Mouse (Mus musculus) frontal cortex, postnatal 36 days (tissue): ENCODE data around the gene Btg3.
"Not testable (repeated sequence)": the region's sequence is repeated elsewhere in the genome, so short reads cannot be mapped to it uniquely, and the experiment has no call there.

Experiments used
- DNase-seq, 2 experiments: peaks; one replicate each; pipeline ENCODE4 v3.0.0; 2022; ENCODE audit warnings: low spot score in 2 of 2

Btg3 gene

GRCm38 (mm10) chr16:78376745-78377570, at the start of gene Btg3:
Gene Btg3 (minus strand): TSS chr16:78377192.
- DNase-seq = peak; percentile 61 to 68

GRCm38 (mm10) chr16:78417733-78418132, 40.7 kb upstream of the Btg3 start:
- DNase-seq = no peak

- DNase-seq = no peak
Observed at GRCm38 (mm10) chr16:78416500-78416899, 39.5 kb upstream of the Btg3 start.

GRCm38 (mm10) chr16:78409991-78410390, 33.0 kb upstream of the Btg3 start:
- DNase-seq = no peak

GRCm38 (mm10) chr16:78407855-78408254, 30.9 kb upstream of the Btg3 start:
- no peak for DNase-seq

GRCm38 (mm10) chr16:78406657-78407056, 29.7 kb upstream of the Btg3 start:
- no peak for DNase-seq

- no peak for DNase-seq
Observed at GRCm38 (mm10) chr16:78402316-78402715, 25.3 kb upstream of the Btg3 start.

GRCm38 (mm10) chr16:78399423-78399822, 22.4 kb upstream of the Btg3 start:
- no peak for DNase-seq

GRCm38 (mm10) chr16:78398734-78399133, 21.7 kb upstream of the Btg3 start:
- no peak for DNase-seq

GRCm38 (mm10) chr16:78391354-78391753, 14.4 kb upstream of the Btg3 start:
- no peak for DNase-seq

GRCm38 (mm10) chr16:78389986-78390385, 13.0 kb upstream of the Btg3 start:
- DNase-seq = no peak

- DNase-seq = no peak
Observed at GRCm38 (mm10) chr16:78389122-78389521, 12.1 kb upstream of the Btg3 start.

GRCm38 (mm10) chr16:78378493-78378892, 1.5 kb upstream of the Btg3 start:
- DNase-seq = no peak

- DNase-seq = no peak
Observed at GRCm38 (mm10) chr16:78375821-78376691, 936 bp downstream of the Btg3 start.

GRCm38 (mm10) chr16:78375222-78375621, 1.8 kb downstream of the Btg3 start:
- no peak for DNase-seq

GRCm38 (mm10) chr16:78373743-78374142, 3.2 kb downstream of the Btg3 start:
- DNase-seq = no peak

GRCm38 (mm10) chr16:78372786-78373185, 4.2 kb downstream of the Btg3 start:
- no peak for DNase-seq

- DNase-seq = no peak
Observed at GRCm38 (mm10) chr16:78371491-78372046, 5.4 kb downstream of the Btg3 start.

- not testable (repeated sequence) for DNase-seq
Observed at GRCm38 (mm10) chr16:78364554-78364953, 12.4 kb downstream of the Btg3 start.

GRCm38 (mm10) chr16:78361466-78361865, 15.5 kb downstream of the Btg3 start:
- DNase-seq = no peak

- no peak for DNase-seq
Observed at GRCm38 (mm10) chr16:78357757-78358156, 19.2 kb downstream of the Btg3 start.

- DNase-seq = no peak
Observed at GRCm38 (mm10) chr16:78347328-78347926, 29.6 kb downstream of the Btg3 start.
